Mouse (Mus musculus) cortical plate, adult 2 months (tissue): Measurements from ENCODE around the gene Phldb3.

Experiments used
- CTCF ChIP-seq: fragments of 200-500 bp; IDR thresholded peaks from 2 replicates; pipeline ENCODE4 v1.5.1; 2011; ENCODE audit warnings: mild to moderate bottlenecking, control low read depth, low read length; ENCODE audit not compliant: insufficient read depth; ENCODE audit errors: extremely low read depth
- POLR2A ChIP-seq: fragments of 200-500 bp; IDR thresholded peaks from 2 replicates; pipeline ENCODE4 v1.6.1; 2011; ENCODE audit warnings: mild to moderate bottlenecking, low read length, control low read depth; ENCODE audit not compliant: insufficient read depth; ENCODE audit errors: extremely low read depth

- TF ChIP-seq POLR2A (no peak), CTCF (no peak)
Observed at GRCm38 (mm10) chr7:24605561-24605960, 5.0 kb upstream of the Phldb3 start.
